Mouse (Mus musculus) G1E (cell line): ENCODE data around the gene Ythdf1. TPM values are rescaled to one million over a fixed set of nuclear protein-coding genes. Genes with fewer than 3 reads are reported as not detected.

ENCODE experiments used
- ATAC-seq: 2 replicates; pipeline ENCODE4 v1.8.0; 2016; ENCODE audit warnings: mild to moderate bottlenecking; ENCODE audit not compliant: insufficient number of reproducible peaks, poor library complexity, low FRiP score, severe bottlenecking; ENCODE audit errors: extremely low read depth
- DNase-seq: peaks from one replicate; pipeline ENCODE4 v3.0.0; 2012; ENCODE audit warnings: low spot score
- H3K27me3 ChIP-seq: 2 replicates; pipeline ENCODE4 v1.6.1; 2012; ENCODE audit warnings: mild to moderate bottlenecking, low read length, inconsistent platforms; ENCODE audit not compliant: insufficient read depth
- H3K36me3 ChIP-seq: replicated peaks from 2 replicates; pipeline ENCODE3; 2012; ENCODE audit warnings: mild to moderate bottlenecking, inconsistent platforms
- H3K4me1 ChIP-seq: 2 replicates; pipeline ENCODE4 v1.6.1; 2012; ENCODE audit warnings: low read depth, low read length, inconsistent platforms, mixed read lengths; ENCODE audit not compliant: insufficient read depth
- H3K4me3 ChIP-seq: 2 replicates; pipeline ENCODE4 v1.5.1; 2012; ENCODE audit warnings: low read depth, mild to moderate bottlenecking, inconsistent platforms, low read length, moderate library complexity, mixed read lengths
- H3K9me3 ChIP-seq: replicated peaks from 2 replicates; pipeline ENCODE4 v1.6.1; 2012; ENCODE audit warnings: inconsistent platforms
- CTCF ChIP-seq: IDR thresholded peaks from 2 replicates; pipeline ENCODE4 v1.5.1; 2012; ENCODE audit warnings: low read depth, low read length, inconsistent platforms, mixed read lengths
- GATA1 ChIP-seq: IDR thresholded peaks from 2 replicates; pipeline ENCODE4 v1.6.1; 2012; ENCODE audit warnings: borderline replicate concordance, low read length, inconsistent platforms, mixed read lengths
- GATA2 ChIP-seq: IDR thresholded peaks from 2 replicates; pipeline ENCODE4 v1.6.1; 2012; ENCODE audit warnings: low read depth, low read length, inconsistent platforms, borderline replicate concordance
- POLR2AphosphoS5 ChIP-seq: IDR thresholded peaks from 2 replicates; pipeline ENCODE4 v1.6.1; 2012; ENCODE audit warnings: low read depth, low read length, inconsistent platforms; ENCODE audit not compliant: insufficient replicate concordance
- TAL1 ChIP-seq: conservative IDR thresholded peaks from 2 replicates; pipeline ENCODE4 v1.6.1; 2012; ENCODE audit warnings: low read depth, low read length, inconsistent platforms, mixed read lengths
- polyA plus RNA-seq: library from polyadenylated mRNA; stranded (reverse); fragments of >175 nt; gene quantifications from 2 replicates; pipeline ENCODE4 v1.2.3, GENCODE M21; 2012
- total RNA-seq, 2 experiments: library from RNA; stranded (forward) in 1 of 2; stranded (reverse) in 1 of 2; fragments of 200-1000 nt in 1 of 2; fragments of >200 nt in 1 of 2; fragmentation: Nextera tagmentation in 1 of 2; gene quantifications; 2 replicates each; pipeline ENCODE4 v1.2.3; 2014 to 2017

The Ythdf1 gene
- total and polyA plus RNA-seq, 3 experiments, result 26.3 to 90.2 (median 72.5) TPM

DNA sequence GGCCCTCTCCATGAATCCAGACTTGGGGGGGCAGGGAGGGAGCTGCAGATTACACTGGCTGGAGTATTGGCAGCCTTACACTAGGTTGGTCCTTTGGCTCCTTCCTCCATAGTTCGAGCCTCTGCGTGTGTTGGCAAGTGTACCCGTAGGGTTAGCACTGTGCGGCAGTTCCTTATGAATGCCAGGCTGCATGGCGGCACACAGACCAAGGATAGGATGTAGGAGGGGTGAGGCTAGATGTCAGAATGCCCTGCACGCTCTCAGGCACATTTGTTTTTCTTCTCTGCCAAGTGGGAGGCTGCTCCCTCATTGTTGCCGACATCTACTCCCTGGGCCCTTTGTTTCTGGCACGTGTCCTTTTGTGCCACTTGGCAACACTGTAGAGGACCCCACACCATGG, 63.6 kb downstream of the Ythdf1 start:
- Histone ChIP-seq H3K36me3 (no peaks in the 10 kb centered on the region), H3K4me1 (peaks cover under 1% of the 10 kb centered on the region; the same call in 1 of the 2 replicates), H3K9me3 (no peaks in the 10 kb centered on the region), H3K4me3 (no peak overlapping the region), H3K27me3 (peaks cover 4% of the 10 kb centered on the region)
- no peak for DNase-seq
- TF ChIP-seq CTCF, result no peak
- TF ChIP-seq TAL1, result no peak
- TF ChIP-seq GATA2, result no peak
- TF ChIP-seq GATA1, result no peak
- no peak for TF ChIP-seq POLR2AphosphoS5
- no peak for ATAC-seq

DNA sequence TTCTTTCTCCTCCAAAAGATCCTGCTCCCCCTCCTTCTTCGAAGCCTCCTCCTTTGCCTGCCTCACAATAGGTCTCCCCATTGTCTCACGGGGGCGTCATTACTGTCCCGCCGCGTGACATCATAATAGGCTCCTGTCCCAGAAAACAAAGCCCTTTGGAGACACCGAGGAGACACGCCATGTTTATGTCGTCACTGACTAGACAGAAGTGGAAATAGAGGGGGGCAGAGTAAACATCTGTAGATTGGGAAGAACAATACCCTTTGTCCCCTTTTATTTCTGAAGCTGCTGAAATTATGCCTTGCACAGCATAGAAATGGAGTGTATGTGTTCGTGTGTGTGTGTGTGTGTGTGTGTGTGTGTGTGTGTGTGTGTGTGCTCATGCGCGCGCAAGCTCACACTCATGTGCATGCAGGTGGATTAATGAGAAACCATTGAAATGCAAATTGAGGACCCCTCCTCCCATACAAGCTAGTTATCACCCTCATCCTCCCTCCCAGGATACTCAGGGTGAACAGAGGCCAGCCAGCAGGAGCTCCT, 65.7 kb downstream of the Ythdf1 start:
- DNase-seq (no peak), ATAC-seq (no peak)
- H3K36me3 ChIP-seq, result no peaks in the 10 kb centered on the region
- no peaks in the 10 kb centered on the region for H3K9me3 ChIP-seq
- no peak for TF ChIP-seq TAL1
- no peak for TF ChIP-seq POLR2AphosphoS5
- TF ChIP-seq CTCF, result no peak
- TF ChIP-seq GATA2, result no peak
- no peak for TF ChIP-seq GATA1
- peaks cover 13% of the 10 kb centered on the region for H3K4me1 ChIP-seq
- H3K27me3 ChIP-seq, result peaks cover 4% of the 10 kb centered on the region
- no peak overlapping the region for H3K4me3 ChIP-seq

Other genes with a start within 250 kb of the Ythdf1 start
- 57.3 and 66.5 TPM in 2 replicates for gene Dido1, start 210.9 kb downstream of the Ythdf1 start, total RNA-seq (2014; fragmentation: Nextera tagmentation)
- gene Dido1, start 210.9 kb downstream of the Ythdf1 start, total RNA-seq (2017), result 53.6 and 62.3 TPM in 2 replicates
- 19.4 and 21.4 TPM in 2 replicates for gene Dido1, start 210.9 kb downstream of the Ythdf1 start, polyA plus RNA-seq
- gene Gid8, start 210.8 kb downstream of the Ythdf1 start, total RNA-seq (2014; fragmentation: Nextera tagmentation), result 68.9 and 79.7 TPM in 2 replicates
- gene Gid8, start 210.8 kb downstream of the Ythdf1 start, total RNA-seq (2017), result 70.2 and 78.3 TPM in 2 replicates
- 29.3 and 35.5 TPM in 2 replicates for gene Gid8, start 210.8 kb downstream of the Ythdf1 start, polyA plus RNA-seq
- gene Slc17a9, start 195.7 kb downstream of the Ythdf1 start, total RNA-seq (2014; fragmentation: Nextera tagmentation), result 1.2 and 2.0 TPM in 2 replicates
- gene Slc17a9, start 195.7 kb downstream of the Ythdf1 start, total RNA-seq (2017), result 0.06 TPM in 1 of 2 replicates, not detected in the other
- gene Slc17a9, start 195.7 kb downstream of the Ythdf1 start, polyA plus RNA-seq, result 0.26 and 0.36 TPM in 2 replicates
- gene Bhlhe23, start 144.0 kb downstream of the Ythdf1 start, total RNA-seq (2014; fragmentation: Nextera tagmentation), result not detected in 2 replicates
- gene Bhlhe23, start 144.0 kb downstream of the Ythdf1 start, total RNA-seq (2017), result 0.11 TPM in 1 of 2 replicates, not detected in the other
- not detected in 2 replicates for gene Bhlhe23, start 144.0 kb downstream of the Ythdf1 start, polyA plus RNA-seq
- gene Birc7, start 8.1 kb upstream of the Ythdf1 start, total RNA-seq (2014; fragmentation: Nextera tagmentation), result not detected in 2 replicates
- not detected in 2 replicates for gene Birc7, start 8.1 kb upstream of the Ythdf1 start, total RNA-seq (2017)
- gene Birc7, start 8.1 kb upstream of the Ythdf1 start, polyA plus RNA-seq, result not detected in 2 replicates
- gene Nkain4, start 33.8 kb upstream of the Ythdf1 start, total RNA-seq (2014; fragmentation: Nextera tagmentation), result not detected in 2 replicates
- not detected in 2 replicates for gene Nkain4, start 33.8 kb upstream of the Ythdf1 start, total RNA-seq (2017)
- gene Nkain4, start 33.8 kb upstream of the Ythdf1 start, polyA plus RNA-seq, result not detected in 2 replicates
- gene Arfgap1, start 46.3 kb upstream of the Ythdf1 start, total RNA-seq (2014; fragmentation: Nextera tagmentation), result 29.7 and 56.1 TPM in 2 replicates
- 40.6 and 41.4 TPM in 2 replicates for gene Arfgap1, start 46.3 kb upstream of the Ythdf1 start, total RNA-seq (2017)
- 27.8 and 39.9 TPM in 2 replicates for gene Arfgap1, start 46.3 kb upstream of the Ythdf1 start, polyA plus RNA-seq
- 3.7 and 4.9 TPM in 2 replicates for gene Col20a1, start 65.6 kb upstream of the Ythdf1 start, total RNA-seq (2014; fragmentation: Nextera tagmentation)
- gene Col20a1, start 65.6 kb upstream of the Ythdf1 start, total RNA-seq (2017), result 0.38 and 0.58 TPM in 2 replicates
- 0.57 TPM in 2 replicates for gene Col20a1, start 65.6 kb upstream of the Ythdf1 start, polyA plus RNA-seq
- gene Chrna4, start 122.6 kb upstream of the Ythdf1 start, total RNA-seq (2014; fragmentation: Nextera tagmentation), result not detected in 2 replicates
- 0.05 and 0.41 TPM in 2 replicates for gene Chrna4, start 122.6 kb upstream of the Ythdf1 start, total RNA-seq (2017)
- gene Chrna4, start 122.6 kb upstream of the Ythdf1 start, polyA plus RNA-seq, result not detected in 2 replicates
- gene Kcnq2, start 214.4 kb upstream of the Ythdf1 start, total RNA-seq (2014; fragmentation: Nextera tagmentation), result 1.6 TPM in 1 of 2 replicates, not detected in the other
- gene Kcnq2, start 214.4 kb upstream of the Ythdf1 start, total RNA-seq (2017), result 0.23 and 0.44 TPM in 2 replicates
- not detected in 2 replicates for gene Kcnq2, start 214.4 kb upstream of the Ythdf1 start, polyA plus RNA-seq
- gene Eef1a2, start 236.1 kb upstream of the Ythdf1 start, total RNA-seq (2014; fragmentation: Nextera tagmentation), result not detected in 2 replicates
- gene Eef1a2, start 236.1 kb upstream of the Ythdf1 start, total RNA-seq (2017), result 0.05 TPM in 1 of 2 replicates, not detected in the other
- not detected in 2 replicates for gene Eef1a2, start 236.1 kb upstream of the Ythdf1 start, polyA plus RNA-seq